8 mouse cellular contexts compared by ENCODE assay signal in genomic region chr3:157533964-157534785, GRCm38 (mm10). TPM values are rescaled to one million over a fixed set of nuclear protein-coding genes. Genes with fewer than 3 reads are reported as not detected.
DNase-seq lines count a peak whose midpoint lies in the region; ATAC-seq and TF ChIP-seq lines count a peak whose summit lies in the region.

Gene Zranb2 (plus strand): TSS chr3:157534160.

- H3K27me3 ChIP-seq in ES-Bruce4 (ENCODE audit: control insufficient read depth, insufficient read depth, low read length, poor library complexity, severe bottlenecking) = no peaks in the 10 kb centered on the region
- peaks cover 27% of the 10 kb centered on the region for H3K27me3 ChIP-seq in forebrain, embryonic 12.5 days
- H3K27me3 ChIP-seq in heart, embryonic 16.5 days (ENCODE audit: control insufficient read depth, insufficient read depth, low read length) = peaks cover 31% of the 10 kb centered on the region
- peaks cover 37% of the 10 kb centered on the region for H3K27me3 ChIP-seq in liver, embryonic 15.5 days
- peaks cover 3% of the 10 kb centered on the region; the same call in 1 of the 2 replicates for H3K27me3 ChIP-seq in neural tube, embryonic 11.5 days (ENCODE audit: control insufficient read depth, insufficient read depth, low read length)
- H3K27me3 ChIP-seq in stomach, embryonic 16.5 days (ENCODE audit: control insufficient read depth, insufficient read depth, low read length) = peaks cover 8% of the 10 kb centered on the region

- TF ChIP-seq POLR2A in ES-Bruce4 (IDR thresholded peaks at IDR 0.05; ENCODE audit: insufficient read depth, low read length) = no peak

- TF ChIP-seq EP300 in ES-Bruce4 (IDR thresholded peaks at IDR 0.05; ENCODE audit: insufficient read depth, low read depth, low read length) = 0 out of 2 replicates have a peak, but pooled peaks have one; percentile 10

- peak within 1 kb of the TSS; percentile 74 for H3K4me2 ChIP-seq in forebrain, embryonic 12.5 days
- H3K4me2 ChIP-seq in heart, embryonic 16.5 days (ENCODE audit: low read depth, low read length) = peak within 1 kb of the TSS; percentile 74
- H3K4me2 ChIP-seq in liver, embryonic 15.5 days = peak within 1 kb of the TSS; percentile 81
- peak within 1 kb of the TSS; percentile 71 for H3K4me2 ChIP-seq in neural tube, embryonic 11.5 days (ENCODE audit: low read depth)
- H3K4me2 ChIP-seq in stomach, embryonic 16.5 days (ENCODE audit: low read depth, low read length) = peak within 1 kb of the TSS; percentile 94

- peak; percentile 96 for ATAC-seq in forebrain, embryonic 12.5 days (ENCODE audit: low FRiP score)
- ATAC-seq in heart, embryonic 16.5 days (replicated peaks; ENCODE audit: extremely low read depth, insufficient read depth, low FRiP score) = peak; percentile 95
- peak; percentile 90 for ATAC-seq in liver, embryonic 15.5 days (ENCODE audit: insufficient read depth)
- peak; percentile 97 for ATAC-seq in neural tube, embryonic 11.5 days (ENCODE audit: insufficient read depth, low FRiP score, low TSS enrichment)
- peak; percentile 96 for ATAC-seq in stomach, embryonic 16.5 days (ENCODE audit: insufficient read depth, low FRiP score)

- no peak for TF ChIP-seq CTCF in ES-Bruce4 (IDR thresholded peaks at IDR 0.05; ENCODE audit: low read depth, low read length)

- under 1% methylated on average over 76 of the region's 91 CpGs for WGBS in forebrain, embryonic 12.5 days
- under 1% methylated on average over 90 of the region's 91 CpGs for WGBS in heart, embryonic 16.5 days
- WGBS in liver, embryonic 15.5 days (ENCODE audit: insufficient replicate concordance) = under 1% methylated on average over 88 of the region's 91 CpGs
- under 1% methylated on average over 78 of the region's 91 CpGs for WGBS in neural tube, embryonic 11.5 days
- under 1% methylated on average over 91 of the region's 91 CpGs for WGBS in stomach, embryonic 16.5 days

- peak within 1 kb of the TSS; percentile 97 for H3K9ac ChIP-seq in ES-Bruce4 (ENCODE audit: low read depth, poor library complexity, severe bottlenecking)
- peak within 1 kb of the TSS; percentile 86 for H3K9ac ChIP-seq in forebrain, embryonic 12.5 days
- peak within 1 kb of the TSS; percentile 86 for H3K9ac ChIP-seq in heart, embryonic 16.5 days (ENCODE audit: low read length)
- peak within 1 kb of the TSS; percentile 85 for H3K9ac ChIP-seq in liver, embryonic 15.5 days
- H3K9ac ChIP-seq in neural tube, embryonic 11.5 days (ENCODE audit: low read length) = peak within 1 kb of the TSS; percentile 93
- peak within 1 kb of the TSS; percentile 94 for H3K9ac ChIP-seq in stomach, embryonic 16.5 days (ENCODE audit: low read length)

- H3K4me1 ChIP-seq in ES-Bruce4 (ENCODE audit: control insufficient read depth, insufficient read depth, low read length) = no peaks in the 10 kb centered on the region
- H3K4me1 ChIP-seq in forebrain, embryonic 12.5 days = peaks cover 11% of the 10 kb centered on the region
- peaks cover 6% of the 10 kb centered on the region; the same call in 1 of the 2 replicates for H3K4me1 ChIP-seq in heart, embryonic 16.5 days (ENCODE audit: control insufficient read depth, insufficient read depth, low read length)
- peaks cover 21% of the 10 kb centered on the region for H3K4me1 ChIP-seq in liver, embryonic 15.5 days (replicated peaks)
- H3K4me1 ChIP-seq in neural tube, embryonic 11.5 days (ENCODE audit: control insufficient read depth, insufficient read depth, low read length) = peaks cover 2% of the 10 kb centered on the region; the same call in 1 of the 2 replicates
- peaks cover 10% of the 10 kb centered on the region for H3K4me1 ChIP-seq in stomach, embryonic 16.5 days (ENCODE audit: control insufficient read depth, insufficient read depth, low read length)

- H3K4me3 ChIP-seq in ES-Bruce4 (ENCODE audit: low read depth, low read length) = peak within 1 kb of the TSS; percentile 93
- H3K4me3 ChIP-seq in forebrain, embryonic 12.5 days (replicated peaks) = peak within 1 kb of the TSS; percentile 81
- H3K4me3 ChIP-seq in heart, embryonic 16.5 days (ENCODE audit: low read length) = peak within 1 kb of the TSS; percentile 84
- H3K4me3 ChIP-seq in liver, embryonic 15.5 days (replicated peaks) = peak within 1 kb of the TSS; percentile 96
- peak within 1 kb of the TSS; percentile 86 for H3K4me3 ChIP-seq in neural tube, embryonic 11.5 days (ENCODE audit: low read depth, low read length)
- peak within 1 kb of the TSS; percentile 95 for H3K4me3 ChIP-seq in stomach, embryonic 16.5 days (replicated peaks; ENCODE audit: low read length)

- DNase-seq in c-Kit-positive CD71-positive TER-119-positive erythroid progenitor cells, embryonic 14.5 days (ENCODE audit: low spot score) = peak; percentile 86
- DNase-seq in kidney, postnatal 36 days = peak; percentile 94 to 98
- peak; percentile 97 for DNase-seq in neural tube, embryonic 11.5 days (ENCODE audit: low spot score)

- peak within 1 kb of the TSS; percentile 63 for H3K27ac ChIP-seq in ES-Bruce4 (ENCODE audit: insufficient read depth, low read length)
- peak within 1 kb of the TSS; percentile 90 for H3K27ac ChIP-seq in forebrain, embryonic 12.5 days
- H3K27ac ChIP-seq in heart, embryonic 16.5 days (ENCODE audit: low read length) = peak within 1 kb of the TSS; percentile 93
- peak within 1 kb of the TSS; percentile 92 for H3K27ac ChIP-seq in liver, embryonic 15.5 days (replicated peaks)
- H3K27ac ChIP-seq in neural tube, embryonic 11.5 days (ENCODE audit: low read depth, low read length) = peak within 1 kb of the TSS; percentile 89
- peak within 1 kb of the TSS; percentile 91 for H3K27ac ChIP-seq in stomach, embryonic 16.5 days (ENCODE audit: low read length)

- peaks cover 24% of the 10 kb centered on the region for H3K36me3 ChIP-seq in ES-Bruce4 (ENCODE audit: control insufficient read depth, insufficient read depth, low read length, poor library complexity, severe bottlenecking)
- peaks cover 14% of the 10 kb centered on the region for H3K36me3 ChIP-seq in forebrain, embryonic 12.5 days (replicated peaks)
- H3K36me3 ChIP-seq in heart, embryonic 16.5 days (ENCODE audit: control insufficient read depth, insufficient read depth) = peaks cover 8% of the 10 kb centered on the region
- H3K36me3 ChIP-seq in liver, embryonic 15.5 days (replicated peaks) = peaks cover 27% of the 10 kb centered on the region
- 0 out of 2 replicates have a peak, but pooled peaks cover 3% of the 10 kb centered on the region for H3K36me3 ChIP-seq in neural tube, embryonic 11.5 days (ENCODE audit: control insufficient read depth, insufficient read depth, low read length)
- peaks cover 5% of the 10 kb centered on the region; the same call in 1 of the 2 replicates for H3K36me3 ChIP-seq in stomach, embryonic 16.5 days (ENCODE audit: control insufficient read depth, insufficient read depth, low read length)

- 0 out of 2 replicates have a peak, but pooled peaks cover 2% of the 10 kb centered on the region for H3K9me3 ChIP-seq in ES-Bruce4 (replicated peaks; ENCODE audit: control insufficient read depth, insufficient read depth, low read length, poor library complexity, severe bottlenecking)
- H3K9me3 ChIP-seq in forebrain, embryonic 12.5 days = no peaks in the 10 kb centered on the region
- H3K9me3 ChIP-seq in heart, embryonic 16.5 days (replicated peaks; ENCODE audit: control insufficient read depth, low read length) = peaks cover 9% of the 10 kb centered on the region
- H3K9me3 ChIP-seq in liver, embryonic 15.5 days (replicated peaks) = no peaks in the 10 kb centered on the region
- no peaks in the 10 kb centered on the region for H3K9me3 ChIP-seq in neural tube, embryonic 11.5 days (ENCODE audit: control insufficient read depth, low read length)
- H3K9me3 ChIP-seq in stomach, embryonic 16.5 days (replicated peaks; ENCODE audit: control insufficient read depth, low read length) = peaks cover 7% of the 10 kb centered on the region

RNA-seq across cellular contexts. Expression of gene Zranb2, which starts in this region (rescaled TPM):
- polyA plus RNA-seq in ES-Bruce4 (2011; ENCODE audit: insufficient read depth, insufficient read length, low read depth, missing spikeins) = 234 and 237 TPM in 2 replicates
- polyA plus RNA-seq in forebrain, embryonic 12.5 days (2016; fragmentation: Nextera tagmentation; extraction: Ambion mirVana) = 143 and 151 TPM in 2 replicates
- polyA plus RNA-seq in heart, embryonic 16.5 days (2015; fragmentation: Nextera tagmentation; extraction: Ambion mirVana) = 56.6 and 62.0 TPM in 2 replicates
- 33.4 and 38.5 TPM in 2 replicates for polyA plus RNA-seq in liver, embryonic 15.5 days (2015; fragmentation: Nextera tagmentation; extraction: Ambion mirVana)
- polyA plus RNA-seq in neural tube, embryonic 11.5 days (2014; fragmentation: Nextera tagmentation; extraction: Ambion mirVana) = 149 and 155 TPM in 2 replicates
- polyA plus RNA-seq in stomach, embryonic 16.5 days (2015; fragmentation: Nextera tagmentation; extraction: Ambion mirVana) = 77.7 and 90.0 TPM in 2 replicates

Comparison
In these comparisons a context has a peak if more than half of its experiments do, and no peak if none do; other contexts are left out.
1. Peak in every context shown above with its lines: DNase-seq, ATAC-seq, H3K4me3 ChIP-seq and H3K27ac ChIP-seq.